Mouse (Mus musculus) forebrain, postnatal 0 days (tissue): ENCODE data around the gene Copa. TPM values are rescaled to one million over a fixed set of nuclear protein-coding genes. Genes with fewer than 3 reads are reported as not detected.

Experiments
- ATAC-seq: fragments of 200-750 bp; cut with Nextera tagmentation; 2 replicates; pipeline ENCODE4 v1.8.0; 2017; ENCODE audit warnings: mild to moderate bottlenecking, moderate library complexity
- DNase-seq: peaks from one replicate; pipeline ENCODE4 v3.0.0-alpha.2; 2015
- H3K27ac ChIP-seq: fragments of 300-500 bp; sonication (generic); 2 replicates; pipeline ENCODE4 v1.5.1; 2014; ENCODE audit warnings: low read depth, mild to moderate bottlenecking, antibody characterized with exemption, low read length, moderate library complexity, mixed read lengths
- H3K27me3 ChIP-seq: fragments of 300-500 bp; sonication (generic); 2 replicates; pipeline ENCODE4 v1.6.1; 2014; ENCODE audit warnings: mild to moderate bottlenecking, low read length, mixed read lengths; ENCODE audit not compliant: insufficient read depth
- H3K36me3 ChIP-seq: fragments of 300-500 bp; sonication (generic); 2 replicates; pipeline ENCODE4 v1.6.1; 2014; ENCODE audit warnings: mild to moderate bottlenecking, moderate library complexity; ENCODE audit not compliant: insufficient read depth
- H3K4me1 ChIP-seq: fragments of 300-500 bp; sonication (generic); 2 replicates; pipeline ENCODE4 v1.6.1; 2014; ENCODE audit warnings: antibody characterized with exemption; ENCODE audit not compliant: insufficient read depth
- H3K4me2 ChIP-seq: fragments of 300-500 bp; sonication (generic); 2 replicates; pipeline ENCODE4 v1.6.1; 2014; ENCODE audit warnings: low read depth, mild to moderate bottlenecking, moderate library complexity
- H3K4me3 ChIP-seq: fragments of 300-500 bp; sonication (generic); 2 replicates; pipeline ENCODE4 v1.5.1; 2014; ENCODE audit warnings: low read depth, low read length, mixed read lengths
- H3K9ac ChIP-seq: fragments of 300-500 bp; sonication (generic); 2 replicates; pipeline ENCODE4 v1.6.1; 2014; ENCODE audit warnings: mild to moderate bottlenecking
- H3K9me3 ChIP-seq: fragments of 300-500 bp; sonication (generic); 2 replicates; pipeline ENCODE4 v1.6.1; 2016; ENCODE audit warnings: low read length
- CTCF ChIP-seq: sonication (generic); IDR thresholded peaks from 2 replicates; pipeline ENCODE4 v1.5.1; 2016; ENCODE audit warnings: antibody characterized with exemption, control low read depth, low read depth
- WGBS: fragments of 180-500 bp; shearing (Covaris S2); extraction: QIAGEN DNeasy Blood & Tissue Kit; methylation state at CpG from one replicate; pipeline ENCODE4 v1.1.7; 2014; 5-methylcytosine and 5-hydroxymethylcytosine counted together
- polyA plus RNA-seq: library from polyadenylated mRNA; unstranded; fragments of >200 nt; fragmentation: Nextera tagmentation; extraction: Ambion mirVana; gene quantifications from 2 replicates; pipeline ENCODE4 v1.2.1, GENCODE M21; 2015
- total RNA-seq: library from RNA; depleted of rRNA; stranded (reverse); fragments of >200 nt; gene quantifications from 2 replicates; pipeline ENCODE4 v1.2.3, GENCODE M21; 2014; rRNA removed

The Copa gene
- total RNA-seq = 199 and 241 TPM in 2 replicates
- polyA plus RNA-seq = 127 and 151 TPM in 2 replicates

DNA sequence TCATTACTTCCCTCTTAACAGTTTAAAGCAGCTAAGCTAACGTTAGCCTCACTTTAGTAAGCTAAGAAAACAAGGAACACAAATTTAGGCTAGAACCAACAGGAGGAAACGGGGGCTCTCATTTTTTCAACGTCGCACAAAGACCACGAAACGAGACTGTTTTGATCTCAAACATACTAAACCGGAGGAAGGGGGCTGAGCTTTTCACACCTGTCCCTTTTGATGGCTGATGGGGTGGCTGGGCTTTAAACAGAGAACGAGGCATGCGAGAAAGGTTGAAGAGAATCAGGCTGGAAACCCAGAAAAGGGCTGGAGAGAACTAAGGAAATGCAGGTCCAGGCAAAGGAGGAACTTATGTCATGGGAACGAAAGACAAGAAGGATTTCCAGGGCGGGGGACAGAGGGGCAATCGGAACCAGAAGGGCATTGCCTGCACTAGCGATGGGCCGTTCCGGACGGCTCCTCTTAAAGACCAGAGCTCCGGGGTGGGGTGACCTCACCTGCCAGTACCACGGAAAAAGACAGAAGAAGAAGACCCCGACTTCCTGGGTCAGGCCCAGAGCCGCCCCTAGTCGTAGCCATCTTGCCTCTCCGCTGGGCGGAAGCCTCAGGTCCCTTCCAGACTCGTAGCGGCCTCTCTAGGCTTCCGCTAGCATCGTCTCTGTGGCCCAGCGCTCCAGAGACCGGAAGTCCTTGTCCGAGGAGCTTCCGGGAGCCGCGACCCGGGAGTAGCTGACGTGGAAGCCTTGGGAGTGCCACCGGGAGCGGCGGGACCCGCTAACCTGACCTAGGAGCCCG is at the start of gene Copa, which contains the start of gene Ncstn:
Copa (plus strand) TSS at position 429 of the 798 bp plus-strand sequence.
Ncstn (minus strand) TSS at position 695 of the 798 bp plus-strand sequence.
- H3K4me3 ChIP-seq = peak within 1 kb of the TSS; percentile 65
- peak within 1 kb of the TSS; percentile 74 for H3K4me2 ChIP-seq
- peaks cover 15% of the 10 kb centered on the region for H3K36me3 ChIP-seq
- H3K9ac ChIP-seq = peak within 1 kb of the TSS; percentile 68
- peak; percentile 65 for TF ChIP-seq CTCF
- WGBS = under 1% methylated on average over 40 of the region's 40 CpGs
- peak; percentile 99 for ATAC-seq
- H3K4me1 ChIP-seq = peaks cover 11% of the 10 kb centered on the region
- no peaks in the 10 kb centered on the region for H3K9me3 ChIP-seq
- DNase-seq = peak; percentile 96
- H3K27ac ChIP-seq = peak within 1 kb of the TSS; percentile 87
- no peaks in the 10 kb centered on the region for H3K27me3 ChIP-seq

DNA sequence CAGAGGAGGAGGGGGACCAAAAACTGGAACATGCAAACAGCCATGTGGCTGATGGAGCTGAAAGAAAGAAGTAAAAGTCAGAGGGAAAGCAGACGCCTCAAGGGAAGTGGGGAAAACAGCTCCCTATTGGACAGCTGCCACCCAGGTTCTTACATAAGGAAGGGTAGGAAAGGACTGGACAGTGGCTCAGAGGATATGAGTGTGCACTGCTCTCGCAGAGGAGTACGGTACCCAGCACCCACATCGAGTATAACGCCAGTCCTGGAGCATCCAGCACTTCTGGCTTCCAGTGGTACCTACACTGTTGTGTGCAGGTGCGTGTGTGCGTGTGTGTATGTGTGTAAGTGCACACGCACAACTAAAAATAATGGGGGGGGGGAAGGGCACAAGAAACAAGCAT is 35.9 kb upstream of the Copa start:
- Histone ChIP-seq H3K27me3 (no peaks in the 10 kb centered on the region), H3K4me3 (no peak overlapping the region), H3K36me3 (no peaks in the 10 kb centered on the region), H3K9me3 (no peaks in the 10 kb centered on the region), H3K27ac (no peak overlapping the region), H3K4me2 (no peak overlapping the region), H3K9ac (no peak overlapping the region), H3K4me1 (no peaks in the 10 kb centered on the region)
- WGBS = 74% methylated on average over 8 of the region's 8 CpGs
- DNase-seq (no peak), ATAC-seq (no peak)
- no peak for TF ChIP-seq CTCF

DNA sequence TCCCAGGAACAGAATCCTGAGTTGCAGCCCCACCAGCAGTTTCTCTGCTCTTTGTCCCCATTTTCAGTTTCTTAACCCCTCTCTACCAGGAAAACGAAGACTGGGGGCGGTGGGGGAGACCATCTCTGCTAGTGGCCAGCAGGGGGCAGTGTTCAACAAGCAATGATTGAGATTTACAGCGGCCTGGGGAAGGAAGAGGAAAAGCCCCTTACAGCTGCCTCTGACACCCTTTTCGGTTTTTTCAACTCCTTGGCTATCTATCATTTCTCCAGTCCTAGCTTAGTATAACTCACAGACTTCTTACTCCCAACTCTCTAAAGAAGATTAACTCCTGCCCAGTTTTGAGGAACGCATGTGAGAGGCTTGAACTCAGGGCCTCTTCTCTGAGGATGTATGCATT is 35.4 kb upstream of the Copa start:
- H3K9me3 ChIP-seq = no peaks in the 10 kb centered on the region
- DNase-seq (peak; percentile 91), ATAC-seq (peak; percentile 75)
- no peak overlapping the region for H3K27ac ChIP-seq
- H3K4me2 ChIP-seq = no peak overlapping the region
- TF ChIP-seq CTCF = peak; percentile 90
- no peaks in the 10 kb centered on the region for H3K36me3 ChIP-seq
- no peak overlapping the region for H3K9ac ChIP-seq
- H3K4me1 ChIP-seq = no peaks in the 10 kb centered on the region
- no peak overlapping the region for H3K4me3 ChIP-seq
- no peaks in the 10 kb centered on the region for H3K27me3 ChIP-seq
- 12% methylated on average over 5 of the region's 5 CpGs for whole genome bisulfite sequencing

DNA sequence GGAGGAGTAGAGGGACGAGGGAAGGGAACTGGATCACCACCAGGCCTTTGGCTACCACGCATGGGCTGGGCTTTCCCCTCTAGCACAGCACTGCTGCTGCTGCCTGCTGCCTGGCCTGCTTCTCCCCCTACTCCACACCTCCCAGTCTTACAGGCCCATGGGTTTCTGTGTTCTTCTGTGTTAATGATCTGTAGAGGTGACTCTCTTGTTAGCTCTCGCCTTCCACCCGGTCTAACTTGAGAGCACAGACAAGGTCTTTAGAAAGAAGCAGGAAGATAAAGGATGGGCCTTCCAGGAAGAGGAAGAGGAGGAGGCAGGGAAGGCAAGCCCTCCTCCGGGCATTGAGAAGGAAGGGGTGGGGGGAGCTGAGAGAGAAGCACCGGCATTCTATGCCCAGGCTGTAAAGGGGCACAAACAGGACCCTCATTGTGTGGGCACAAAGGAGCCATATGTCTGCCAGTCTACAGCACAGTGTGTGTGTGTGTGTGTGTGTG is 34.0 kb upstream of the Copa start:
- H3K4me2 ChIP-seq = no peak overlapping the region
- H3K9ac ChIP-seq = peak overlapping the region; percentile 31; the same call in 1 of the 2 replicates
- H3K9me3 ChIP-seq = no peaks in the 10 kb centered on the region
- peak overlapping the region; percentile 57 for H3K27ac ChIP-seq
- H3K36me3 ChIP-seq = no peaks in the 10 kb centered on the region
- no peaks in the 10 kb centered on the region for H3K4me1 ChIP-seq
- WGBS = 5% methylated on average over 6 of the region's 6 CpGs
- DNase-seq (peak; percentile 50), ATAC-seq (peak; percentile 70)
- H3K4me3 ChIP-seq = no peak overlapping the region
- TF ChIP-seq CTCF = no peak
- no peaks in the 10 kb centered on the region for H3K27me3 ChIP-seq

DNA sequence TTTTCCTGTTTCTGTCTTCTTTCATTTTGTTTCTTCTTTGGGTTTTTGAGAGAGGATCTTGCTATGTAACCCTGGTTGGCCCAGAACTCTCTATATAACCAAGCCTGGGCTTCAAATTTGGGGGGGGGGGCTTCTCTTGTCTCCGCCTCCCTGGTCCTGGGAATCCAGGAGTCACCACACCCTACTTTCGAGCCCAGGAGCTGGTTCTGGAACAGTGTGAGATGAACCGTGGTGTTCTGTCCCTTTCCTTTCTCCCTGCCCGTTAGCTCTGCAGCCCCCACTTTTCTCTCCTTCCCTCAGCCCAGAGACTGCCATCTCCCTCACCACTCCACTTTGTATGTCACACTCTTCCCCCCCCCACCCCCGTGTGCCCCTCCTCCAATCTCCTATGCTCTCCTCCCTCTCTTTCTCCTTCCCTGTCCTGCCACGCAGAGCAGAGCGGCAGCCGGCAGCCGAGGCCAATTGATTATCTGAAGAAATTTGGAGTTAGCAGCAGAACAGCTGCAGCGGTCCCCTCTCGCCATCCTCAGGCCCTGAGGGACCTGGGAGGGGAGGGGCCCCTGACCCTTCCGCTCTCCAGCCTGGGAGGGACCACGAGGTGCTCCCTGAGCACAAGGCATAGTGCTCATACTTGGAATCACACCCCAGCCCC is 33.1 kb upstream of the Copa start:
- Histone ChIP-seq H3K27me3 (no peaks in the 10 kb centered on the region), H3K4me1 (peaks cover 3% of the 10 kb centered on the region; the same call in 1 of the 2 replicates), H3K36me3 (no peaks in the 10 kb centered on the region), H3K9ac (no peak overlapping the region), H3K4me3 (no peak overlapping the region), H3K4me2 (peak overlapping the region; percentile 11; the same call in 1 of the 2 replicates), H3K27ac (0 out of 2 replicates have a peak overlapping the region, but pooled peaks have one; percentile 57), H3K9me3 (no peaks in the 10 kb centered on the region)
- TF ChIP-seq CTCF = no peak
- DNase-seq = no peak
- WGBS = 19% methylated on average over 13 of the region's 13 CpGs
- peak; percentile 17 for ATAC-seq

DNA sequence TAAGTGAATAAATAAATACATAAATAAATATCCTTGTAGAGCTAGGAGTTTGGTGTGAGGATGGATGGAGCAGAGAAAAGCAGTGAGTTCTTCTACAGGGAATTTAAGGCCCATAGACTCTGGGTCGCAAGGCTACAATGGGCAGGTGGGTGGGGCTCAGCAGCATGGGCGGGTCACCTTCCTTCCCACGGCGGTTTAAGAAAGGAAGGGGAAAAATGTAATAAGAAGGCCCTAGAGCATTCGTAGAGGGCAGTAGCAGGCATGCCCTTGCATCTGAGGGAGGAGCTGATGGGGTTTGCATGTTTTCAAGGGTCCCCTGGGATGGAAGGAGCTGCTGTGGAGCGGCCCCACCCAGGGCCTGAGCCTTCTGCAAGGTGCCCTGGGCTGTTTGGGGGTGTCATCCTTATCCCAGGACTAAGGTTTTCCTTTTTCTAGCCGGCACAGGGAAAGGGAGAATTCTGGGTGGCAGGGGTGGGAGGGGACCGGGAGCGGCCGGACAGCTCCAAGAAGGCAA is 29.5 kb upstream of the Copa start:
- TF ChIP-seq CTCF = no peak
- 31% methylated on average over 10 of the region's 10 CpGs for WGBS

More for the DNA sequence above, 29.5 kb upstream of the Copa start:
- Histone ChIP-seq H3K4me3 (no peak overlapping the region), H3K27me3 (no peaks in the 10 kb centered on the region), H3K4me1 (peaks cover 3% of the 10 kb centered on the region; the same call in 1 of the 2 replicates), H3K9me3 (no peaks in the 10 kb centered on the region), H3K36me3 (no peaks in the 10 kb centered on the region), H3K4me2 (no peak overlapping the region), H3K9ac (no peak overlapping the region), H3K27ac (no peak overlapping the region)
- ATAC-seq (no peak), DNase-seq (no peak)
